Mouse (Mus musculus) kidney, postnatal 0 days (tissue): Measurements from ENCODE around the gene Klhdc4. TPM values are rescaled to one million over a fixed set of nuclear protein-coding genes. Genes with fewer than 3 reads are reported as not detected.

ENCODE experiments used
- ATAC-seq: fragments of 200-750 bp; cut with Nextera tagmentation; replicated peaks from 2 replicates; pipeline ENCODE4 v1.8.0; 2017; ENCODE audit warnings: low read depth, moderate number of reproducible peaks, moderate TSS enrichment, moderate library complexity; ENCODE audit not compliant: low FRiP score
- DNase-seq: peaks from one replicate; pipeline ENCODE4 v3.0.0-alpha.2; 2016; ENCODE audit warnings: low spot score
- H3K27ac ChIP-seq: fragments of 300-500 bp; sonication (generic); 2 replicates; pipeline ENCODE4 v1.5.1; 2014; ENCODE audit warnings: mild to moderate bottlenecking
- H3K27me3 ChIP-seq: fragments of 300-500 bp; sonication (generic); 2 replicates; pipeline ENCODE4 v1.6.1; 2014; ENCODE audit warnings: low read length, mixed read lengths; ENCODE audit not compliant: insufficient read depth
- H3K36me3 ChIP-seq: fragments of 300-500 bp; sonication (generic); 2 replicates; pipeline ENCODE4 v1.6.1; 2014; ENCODE audit warnings: low read length, mixed read lengths; ENCODE audit not compliant: insufficient read depth
- H3K4me1 ChIP-seq: fragments of 300-500 bp; sonication (generic); replicated peaks from 2 replicates; pipeline ENCODE4 v1.6.1; 2014; ENCODE audit warnings: antibody characterized with exemption, low read length, mixed read lengths; ENCODE audit not compliant: insufficient read depth
- H3K4me2 ChIP-seq: fragments of 300-500 bp; sonication (generic); 2 replicates; pipeline ENCODE4 v1.6.1; 2014; ENCODE audit warnings: mild to moderate bottlenecking, low read length, moderate library complexity, mixed read lengths
- H3K4me3 ChIP-seq: fragments of 300-500 bp; sonication (generic); replicated peaks from 2 replicates; pipeline ENCODE4 v1.5.1; 2014; ENCODE audit warnings: low read depth, low read length
- H3K9ac ChIP-seq: fragments of 300-500 bp; sonication (generic); 2 replicates; pipeline ENCODE4 v1.6.1; 2014; ENCODE audit warnings: low read depth, low read length
- H3K9me3 ChIP-seq: fragments of 300-500 bp; sonication (generic); replicated peaks from 2 replicates; pipeline ENCODE4 v1.6.1; 2016; ENCODE audit warnings: low read length, inconsistent platforms, mixed read lengths
- CTCF ChIP-seq: IDR thresholded peaks from 2 replicates; pipeline ENCODE4 v1.5.1; 2016; ENCODE audit warnings: antibody characterized with exemption, low read depth, mild to moderate bottlenecking, moderate library complexity
- WGBS: fragments of 180-500 bp; shearing (Covaris S2); extraction: QIAGEN DNeasy Blood & Tissue Kit; methylation state at CpG from one replicate; pipeline ENCODE4 v1.1.7; 2014; 5-methylcytosine and 5-hydroxymethylcytosine counted together
- polyA plus RNA-seq: library from polyadenylated mRNA; unstranded; fragments of >200 nt; fragmentation: Nextera tagmentation; extraction: Ambion mirVana; gene quantifications from 2 replicates; pipeline ENCODE4 v1.2.1, GENCODE M21; 2015

Klhdc4 gene
- polyA plus RNA-seq, 1 experiment from 2014 or later, result 21.2 TPM

DNA sequence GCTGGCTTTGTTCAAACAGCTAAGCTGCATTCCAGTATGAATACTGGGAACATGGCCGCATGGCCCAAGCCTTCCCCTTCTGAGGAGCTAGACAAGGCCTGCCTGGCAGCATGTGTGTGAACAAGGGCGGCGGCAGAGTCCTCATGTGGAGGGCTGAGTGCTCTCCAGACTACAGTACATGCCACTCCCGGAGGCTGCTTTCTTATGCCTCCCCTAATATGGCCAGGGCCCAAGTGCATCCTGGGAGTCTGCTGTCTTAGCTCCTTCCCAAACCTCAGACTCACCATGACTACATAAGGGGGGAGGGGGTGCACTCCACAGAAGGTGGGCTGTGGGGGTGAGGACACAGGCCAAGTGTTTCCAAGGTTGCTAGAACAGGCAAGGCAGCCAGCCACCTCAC lies 36.7 kb downstream of the Klhdc4 start:
- Histone ChIP-seq H3K9ac (no peak overlapping the region), H3K4me3 (no peak overlapping the region), H3K27me3 (no peaks in the 10 kb centered on the region), H3K9me3 (no peaks in the 10 kb centered on the region), H3K27ac (no peak overlapping the region), H3K36me3 (peaks cover 19% of the 10 kb centered on the region; the same call in 1 of the 2 replicates), H3K4me1 (no peaks in the 10 kb centered on the region), H3K4me2 (no peak overlapping the region)
- TF ChIP-seq CTCF, result no peak
- no peak for DNase-seq
- ATAC-seq, result no peak
- WGBS, result 85% methylated on average over 4 of the region's 4 CpGs

DNA sequence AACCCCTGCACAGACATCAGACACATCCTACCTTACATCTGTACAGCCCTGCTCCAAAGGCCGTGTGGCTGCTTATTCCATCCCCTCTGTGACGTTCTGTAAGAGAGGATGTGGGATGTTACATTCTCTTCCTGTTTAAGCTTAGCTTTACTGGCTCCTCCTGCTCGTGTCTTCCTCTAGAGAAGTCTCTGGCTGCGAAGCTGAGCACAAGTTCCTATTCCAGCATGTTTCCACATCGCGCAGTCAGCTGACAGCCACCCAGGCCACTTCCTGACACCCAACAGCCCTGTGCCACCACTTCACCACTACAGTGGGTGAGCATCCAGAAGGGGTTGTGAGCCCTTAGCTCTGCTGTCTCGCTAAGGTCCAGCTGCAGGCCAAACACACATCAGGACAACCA lies 37.2 kb downstream of the Klhdc4 start:
- WGBS, result 71% methylated on average over 7 of the region's 7 CpGs
- H3K9ac ChIP-seq, result no peak overlapping the region

DNA sequence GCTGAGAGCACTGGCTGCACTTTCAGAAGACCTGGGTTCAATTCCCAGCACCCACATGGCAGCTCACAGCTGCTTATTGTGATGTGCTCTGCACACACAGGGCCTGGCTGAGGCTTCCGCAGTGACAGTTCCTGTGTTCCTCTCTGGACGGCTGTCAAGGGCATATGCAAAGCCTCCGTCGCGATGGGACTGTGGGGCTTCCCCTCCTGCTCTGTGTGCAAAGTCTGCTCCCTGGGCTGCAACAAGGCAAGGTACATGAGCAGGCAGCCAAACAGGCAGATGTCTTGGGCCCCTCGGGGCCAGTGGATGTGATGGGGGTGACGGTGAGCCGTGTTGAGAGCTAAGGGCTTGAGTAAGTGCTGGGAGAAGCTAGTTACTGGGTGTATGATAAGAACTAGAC lies 40.6 kb downstream of the Klhdc4 start:
- H3K9ac ChIP-seq, result no peak overlapping the region
- no peak overlapping the region for H3K4me2 ChIP-seq
- DNase-seq, result no peak
- no peaks in the 10 kb centered on the region for H3K4me1 ChIP-seq
- H3K4me3 ChIP-seq, result no peak overlapping the region
- H3K36me3 ChIP-seq, result no peaks in the 10 kb centered on the region
- no peaks in the 10 kb centered on the region for H3K27me3 ChIP-seq
- 81% methylated on average over 8 of the region's 8 CpGs for WGBS
- ATAC-seq, result no peak
- H3K27ac ChIP-seq, result no peak overlapping the region
- no peak for TF ChIP-seq CTCF
- no peaks in the 10 kb centered on the region for H3K9me3 ChIP-seq

More for the DNA sequence above, 37.2 kb downstream of the Klhdc4 start:
- Histone ChIP-seq H3K27ac (no peak overlapping the region), H3K4me2 (no peak overlapping the region), H3K36me3 (peaks cover 16% of the 10 kb centered on the region; the same call in 1 of the 2 replicates), H3K9me3 (no peaks in the 10 kb centered on the region), H3K4me1 (no peaks in the 10 kb centered on the region), H3K27me3 (no peaks in the 10 kb centered on the region), H3K4me3 (no peak overlapping the region)
- DNase-seq (peak; percentile 16), ATAC-seq (no peak)
- no peak for TF ChIP-seq CTCF

DNA sequence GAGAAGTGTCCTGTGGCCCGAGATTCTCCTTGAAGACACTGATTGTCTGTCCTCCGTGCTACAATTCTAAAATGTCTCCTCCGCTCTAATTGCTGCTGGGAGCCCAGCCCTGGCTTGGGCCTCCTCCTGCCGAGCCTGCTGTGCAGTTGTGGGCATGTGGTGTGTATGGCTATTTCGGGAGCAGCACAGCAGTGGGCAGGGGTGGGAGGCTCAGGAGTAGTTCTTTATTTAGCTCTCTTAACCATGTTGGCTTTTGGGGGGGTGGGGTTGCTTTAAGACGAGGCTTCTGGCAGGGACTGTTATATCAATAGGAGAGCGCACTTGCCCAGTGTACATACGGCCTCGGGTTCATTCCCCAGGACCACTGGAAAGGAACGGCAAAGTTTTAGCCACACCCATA lies 42.8 kb downstream of the Klhdc4 start:
- 29% methylated on average over 10 of the region's 10 CpGs for WGBS
- Histone ChIP-seq H3K27ac (no peak overlapping the region), H3K4me1 (no peaks in the 10 kb centered on the region), H3K27me3 (no peaks in the 10 kb centered on the region), H3K4me3 (no peak overlapping the region), H3K4me2 (no peak overlapping the region), H3K36me3 (no peaks in the 10 kb centered on the region), H3K9me3 (no peaks in the 10 kb centered on the region), H3K9ac (no peak overlapping the region)
- DNase-seq (peak; percentile 8), ATAC-seq (no peak)
- TF ChIP-seq CTCF, result no peak

DNA sequence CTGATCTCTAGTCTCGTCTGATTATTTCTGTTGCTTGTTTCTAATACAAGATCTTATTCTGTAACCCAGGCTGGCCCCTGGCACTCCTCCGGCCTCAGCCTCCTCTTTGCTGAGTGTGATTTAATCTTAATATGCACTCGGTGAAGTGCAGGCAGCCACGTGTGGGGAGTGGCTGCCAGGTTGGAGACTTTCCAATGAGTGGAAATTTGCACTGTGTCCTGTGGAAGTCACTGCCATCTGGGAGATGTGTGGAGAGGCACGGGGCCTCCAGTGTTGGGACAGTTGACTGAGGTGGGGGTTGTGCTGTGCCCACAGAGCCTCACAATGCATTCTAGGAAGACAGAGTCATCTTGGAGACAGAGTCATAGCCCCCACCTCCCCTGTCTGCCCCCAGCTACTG lies 46.9 kb downstream of the Klhdc4 start:
- Histone ChIP-seq H3K4me1 (no peaks in the 10 kb centered on the region), H3K9me3 (no peaks in the 10 kb centered on the region), H3K4me2 (no peak overlapping the region), H3K27ac (no peak overlapping the region), H3K4me3 (no peak overlapping the region), H3K9ac (no peak overlapping the region), H3K27me3 (no peaks in the 10 kb centered on the region), H3K36me3 (no peaks in the 10 kb centered on the region)
- no peak for ATAC-seq
- no peak for DNase-seq
- WGBS, result 53% methylated on average over 5 of the region's 5 CpGs
- no peak for TF ChIP-seq CTCF

DNA sequence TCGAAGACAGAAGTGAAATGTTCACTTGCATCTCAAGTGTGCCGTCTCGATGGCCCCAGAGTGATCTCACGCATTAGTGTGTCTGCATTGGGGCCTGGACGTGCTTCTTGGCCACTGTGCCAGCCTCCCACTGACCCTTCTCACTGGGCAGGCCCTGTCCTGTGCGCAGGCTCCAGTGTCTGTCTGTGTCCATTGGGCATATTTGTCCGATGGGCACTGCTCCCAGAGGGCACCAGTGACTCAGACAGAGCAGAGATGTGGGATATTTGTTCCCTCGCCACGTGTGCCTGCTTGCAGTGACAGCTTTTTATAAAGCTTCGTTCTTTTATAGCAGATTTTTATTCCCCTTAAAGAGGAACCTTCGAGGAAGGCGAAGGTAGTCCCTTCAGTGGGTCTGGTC lies 55.5 kb downstream of the Klhdc4 start:
- H3K4me1 ChIP-seq, result no peaks in the 10 kb centered on the region
- no peak for ATAC-seq
- H3K27me3 ChIP-seq, result no peaks in the 10 kb centered on the region
- no peak overlapping the region for H3K27ac ChIP-seq
- no peaks in the 10 kb centered on the region for H3K36me3 ChIP-seq
- H3K9ac ChIP-seq, result no peak overlapping the region
- no peak for TF ChIP-seq CTCF
- H3K4me3 ChIP-seq, result no peak overlapping the region
- no peak overlapping the region for H3K4me2 ChIP-seq
- H3K9me3 ChIP-seq, result no peaks in the 10 kb centered on the region
- 80% methylated on average over 12 of the region's 12 CpGs for WGBS
- DNase-seq, result no peak
